ENCODE assay signal across 8 mouse cellular contexts in genomic region chr15:103239130-103239684, GRCm38 (mm10). TPM values are rescaled to one million over a fixed set of nuclear protein-coding genes. Genes with fewer than 3 reads are reported as not detected.
DNase-seq lines count a peak whose midpoint lies in the region; ATAC-seq and TF ChIP-seq lines count a peak whose summit lies in the region.

No protein-coding gene starts in this region.

- 0 out of 2 replicates have a peak, but pooled peaks have one; percentile 21 for TF ChIP-seq POLR2A in bone marrow, adult 2 months (IDR thresholded peaks at IDR 0.05; ENCODE audit: borderline replicate concordance, control insufficient read depth, low read depth, low read length)
- TF ChIP-seq POLR2A in heart, adult 2 months (IDR thresholded peaks at IDR 0.05; ENCODE audit: insufficient read depth, low read depth, low read length) = no peak

- no peaks in the 10 kb centered on the region for H3K4me1 ChIP-seq in bone marrow, adult 2 months (ENCODE audit: control insufficient read depth, insufficient read depth, low read length)
- peaks cover 23% of the 10 kb centered on the region for H3K4me1 ChIP-seq in embryonic facial prominence, embryonic 14.5 days (ENCODE audit: control insufficient read depth, insufficient read depth, low read length)
- peaks cover 2% of the 10 kb centered on the region; the same call in 1 of the 2 replicates for H3K4me1 ChIP-seq in heart, adult 2 months (ENCODE audit: control insufficient read depth, insufficient read depth, low read length)
- peaks cover 27% of the 10 kb centered on the region for H3K4me1 ChIP-seq in limb, embryonic 12.5 days (replicated peaks)
- H3K4me1 ChIP-seq in midbrain, embryonic 14.5 days (ENCODE audit: control insufficient read depth, insufficient read depth, low read length) = peaks cover 27% of the 10 kb centered on the region

- H3K36me3 ChIP-seq in embryonic facial prominence, embryonic 14.5 days (ENCODE audit: control insufficient read depth, insufficient read depth, low read length) = peaks cover 53% of the 10 kb centered on the region
- peaks cover 28% of the 10 kb centered on the region for H3K36me3 ChIP-seq in heart, adult 2 months (ENCODE audit: control insufficient read depth, insufficient read depth, low read length)
- H3K36me3 ChIP-seq in limb, embryonic 12.5 days = peaks cover 51% of the 10 kb centered on the region
- peaks cover 28% of the 10 kb centered on the region for H3K36me3 ChIP-seq in midbrain, embryonic 14.5 days (ENCODE audit: control insufficient read depth, insufficient read depth, low read length)

- peak overlapping the region; percentile 70 for H3K27ac ChIP-seq in bone marrow, adult 2 months (ENCODE audit: control insufficient read depth, insufficient read depth, low read depth, low read length, poor library complexity)
- H3K27ac ChIP-seq in embryonic facial prominence, embryonic 14.5 days (replicated peaks; ENCODE audit: low read depth, low read length) = peak overlapping the region; percentile 97
- H3K27ac ChIP-seq in heart, adult 2 months = peak overlapping the region; percentile 94
- H3K27ac ChIP-seq in limb, embryonic 12.5 days = peak overlapping the region; percentile 95
- peak overlapping the region; percentile 92 for H3K27ac ChIP-seq in midbrain, embryonic 14.5 days (replicated peaks; ENCODE audit: low read depth, low read length)

- peak overlapping the region; percentile 68 for H3K4me3 ChIP-seq in bone marrow, adult 2 months (replicated peaks; ENCODE audit: control insufficient read depth, low read depth, low read length)
- H3K4me3 ChIP-seq in embryonic facial prominence, embryonic 14.5 days (ENCODE audit: low read depth, low read length) = peak overlapping the region; percentile 79
- H3K4me3 ChIP-seq in heart, adult 2 months = peak overlapping the region; percentile 87
- H3K4me3 ChIP-seq in limb, embryonic 12.5 days (replicated peaks) = peak overlapping the region; percentile 65
- H3K4me3 ChIP-seq in midbrain, embryonic 14.5 days (replicated peaks; ENCODE audit: low read depth, low read length) = peak overlapping the region; percentile 59

- H3K9ac ChIP-seq in embryonic facial prominence, embryonic 14.5 days (ENCODE audit: low read depth, low read length) = peak overlapping the region; percentile 92
- peak overlapping the region; percentile 54 for H3K9ac ChIP-seq in heart, adult 2 months (ENCODE audit: low read depth, low read length)
- peak overlapping the region; percentile 63 for H3K9ac ChIP-seq in limb, embryonic 12.5 days (replicated peaks)
- H3K9ac ChIP-seq in midbrain, embryonic 14.5 days (replicated peaks; ENCODE audit: low read length) = peak overlapping the region; percentile 54

- H3K27me3 ChIP-seq in embryonic facial prominence, embryonic 14.5 days (replicated peaks; ENCODE audit: control insufficient read depth, insufficient read depth, low read length) = no peaks in the 10 kb centered on the region
- H3K27me3 ChIP-seq in heart, adult 2 months (ENCODE audit: control insufficient read depth, insufficient read depth, low read length) = no peaks in the 10 kb centered on the region
- no peaks in the 10 kb centered on the region for H3K27me3 ChIP-seq in limb, embryonic 12.5 days
- no peaks in the 10 kb centered on the region for H3K27me3 ChIP-seq in midbrain, embryonic 14.5 days (ENCODE audit: control insufficient read depth, insufficient read depth, low read length)

- intact Hi-C loops in heart, adult 2 months (cut with DNase I) = loop anchor here (2.0 kb wide), 1 partner anchor 18 kb away; no protein-coding TSS in a partner anchor

- DNase-seq in A20 (ENCODE audit: low read depth, low spot score) = peak; percentile 97
- DNase-seq in embryonic facial prominence, embryonic 14.5 days (ENCODE audit: low spot score) = peak; percentile 100
- DNase-seq in heart, adult 2 months = peak; percentile 88 to 94
- DNase-seq in kidney, adult 8-10 months = peak; percentile 93 to 95
- peak; percentile 96 for DNase-seq in midbrain, embryonic 14.5 days
- peak; percentile 78 to 79 for DNase-seq in spleen, adult 18-20 months

- H3K79me2 ChIP-seq in heart, adult 2 months (replicated peaks; ENCODE audit: control insufficient read depth, insufficient read depth, low read length) = no peaks in the 10 kb centered on the region

- ATAC-seq in embryonic facial prominence, embryonic 14.5 days (ENCODE audit: low read depth) = peak; percentile 93
- peak; percentile 92 for ATAC-seq in limb, embryonic 12.5 days (ENCODE audit: insufficient number of reproducible peaks, insufficient read depth, low FRiP score, low TSS enrichment, low read depth)
- ATAC-seq in midbrain, embryonic 14.5 days (ENCODE audit: low FRiP score, low TSS enrichment) = peak; percentile 86

- no peak for TF ChIP-seq CTCF in bone marrow, adult 2 months (IDR thresholded peaks at IDR 0.05; ENCODE audit: control insufficient read depth, insufficient read depth, low read length)
- no peak for TF ChIP-seq CTCF in heart, adult 2 months (IDR thresholded peaks at IDR 0.05)

- H3K9me3 ChIP-seq in embryonic facial prominence, embryonic 14.5 days (ENCODE audit: control insufficient read depth, low read length) = no peaks in the 10 kb centered on the region
- H3K9me3 ChIP-seq in limb, embryonic 12.5 days = 0 out of 2 replicates have a peak, but pooled peaks cover 6% of the 10 kb centered on the region
- H3K9me3 ChIP-seq in midbrain, embryonic 14.5 days (ENCODE audit: control insufficient read depth, low read length) = no peaks in the 10 kb centered on the region

- peak overlapping the region; percentile 63 for H3K4me2 ChIP-seq in embryonic facial prominence, embryonic 14.5 days (ENCODE audit: low read depth, low read length)
- H3K4me2 ChIP-seq in limb, embryonic 12.5 days = peak overlapping the region; percentile 60
- peak overlapping the region; percentile 77 for H3K4me2 ChIP-seq in midbrain, embryonic 14.5 days (ENCODE audit: low read length)

- WGBS in bone marrow, adult 2 months = under 1% methylated on average over 26 of the region's 26 CpGs
- WGBS in embryonic facial prominence, embryonic 14.5 days = 0% methylated on average over 19 of the region's 26 CpGs
- under 1% methylated on average over 26 of the region's 26 CpGs for WGBS in heart, adult 2 months
- WGBS in limb, embryonic 12.5 days = under 1% methylated on average over 26 of the region's 26 CpGs
- under 1% methylated on average over 26 of the region's 26 CpGs for WGBS in midbrain, embryonic 14.5 days

- no peak for TF ChIP-seq EP300 in heart, adult 2 months (IDR thresholded peaks at IDR 0.05; ENCODE audit: insufficient read depth, low read depth, low read length)

RNA-seq across cellular contexts. Expression of gene Cbx5, which starts 0.4 kb away (rescaled TPM):
- 178 and 226 TPM in 2 replicates for polyA plus RNA-seq in bone marrow, adult 2 months (2011; ENCODE audit: insufficient read depth, insufficient read length, low replicate concordance, missing spikeins)
- polyA plus RNA-seq in embryonic facial prominence, embryonic 14.5 days (2014; fragmentation: Nextera tagmentation; extraction: Ambion mirVana) = 112 and 126 TPM in 2 replicates
- total RNA-seq in heart, adult 2 months (2021) = 10 to 100 TPM; 56.5 to 57.0 TPM
- polyA plus RNA-seq in heart, adult 2 months (2012; rRNA removed) = 15.6 and 39.9 TPM in 2 replicates
- polyA plus RNA-seq in limb, embryonic 12.5 days (2016; fragmentation: Nextera tagmentation; extraction: Ambion mirVana) = 201 and 206 TPM in 2 replicates
- polyA plus RNA-seq in midbrain, embryonic 14.5 days (2014; fragmentation: Nextera tagmentation; extraction: Ambion mirVana) = 159 and 177 TPM in 2 replicates

RNA-seq across cellular contexts. Expression of gene Hnrnpa1, which starts 1.0 kb away (rescaled TPM):
- 406 and 641 TPM in 2 replicates for polyA plus RNA-seq in bone marrow, adult 2 months (2011; ENCODE audit: insufficient read depth, insufficient read length, low replicate concordance, missing spikeins)
- polyA plus RNA-seq in embryonic facial prominence, embryonic 14.5 days (2014; fragmentation: Nextera tagmentation; extraction: Ambion mirVana) = 573 and 661 TPM in 2 replicates
- total RNA-seq in heart, adult 2 months (2021) = 100 to 1,000 TPM; 143 to 149 TPM
- 59.4 and 109 TPM in 2 replicates for polyA plus RNA-seq in heart, adult 2 months (2012; rRNA removed)
- polyA plus RNA-seq in limb, embryonic 12.5 days (2016; fragmentation: Nextera tagmentation; extraction: Ambion mirVana) = 1,378 and 1,438 TPM in 2 replicates
- polyA plus RNA-seq in midbrain, embryonic 14.5 days (2014; fragmentation: Nextera tagmentation; extraction: Ambion mirVana) = 764 and 768 TPM in 2 replicates

RNA-seq across cellular contexts. Expression of gene Nfe2, which starts 19.0 kb away (rescaled TPM):
- 218 and 304 TPM in 2 replicates for polyA plus RNA-seq in bone marrow, adult 2 months (2011; ENCODE audit: insufficient read depth, insufficient read length, low replicate concordance, missing spikeins)
- polyA plus RNA-seq in embryonic facial prominence, embryonic 14.5 days (2014; fragmentation: Nextera tagmentation; extraction: Ambion mirVana) = 2.1 and 2.5 TPM in 2 replicates
- 1 to 10 TPM in 1 of 2 experiments, under 1 TPM in 1; 0.86 to 2.0 TPM for total RNA-seq in heart, adult 2 months (2021)
- polyA plus RNA-seq in heart, adult 2 months (2012; rRNA removed) = 1.6 and 1.9 TPM in 2 replicates
- polyA plus RNA-seq in limb, embryonic 12.5 days (2016; fragmentation: Nextera tagmentation; extraction: Ambion mirVana) = 4.6 and 4.7 TPM in 2 replicates
- polyA plus RNA-seq in midbrain, embryonic 14.5 days (2014; fragmentation: Nextera tagmentation; extraction: Ambion mirVana) = 0.49 and 0.62 TPM in 2 replicates

RNA-seq across cellular contexts. Expression of gene Copz1, which starts 33.3 kb away (rescaled TPM):
- polyA plus RNA-seq in bone marrow, adult 2 months (2011; ENCODE audit: insufficient read depth, insufficient read length, low replicate concordance, missing spikeins) = 146 and 155 TPM in 2 replicates
- polyA plus RNA-seq in embryonic facial prominence, embryonic 14.5 days (2014; fragmentation: Nextera tagmentation; extraction: Ambion mirVana) = 274 and 289 TPM in 2 replicates
- total RNA-seq in heart, adult 2 months (2021) = 10 to 100 TPM; 50.2 to 55.2 TPM
- 58.7 and 96.8 TPM in 2 replicates for polyA plus RNA-seq in heart, adult 2 months (2012; rRNA removed)
- polyA plus RNA-seq in limb, embryonic 12.5 days (2016; fragmentation: Nextera tagmentation; extraction: Ambion mirVana) = 252 and 259 TPM in 2 replicates
- 197 and 231 TPM in 2 replicates for polyA plus RNA-seq in midbrain, embryonic 14.5 days (2014; fragmentation: Nextera tagmentation; extraction: Ambion mirVana)

Comparison
In these comparisons a context has a peak if more than half of its experiments do, and no peak if none do; other contexts are left out.
1. Peak in every context shown above with its lines: DNase-seq, ATAC-seq, H3K4me3 ChIP-seq and H3K27ac ChIP-seq.
2. RNA of gene Nfe2, which starts 19.0 kb away (polyA plus RNA-seq): 218 to 304 TPM in bone marrow, adult 2 months; 4.6 to 4.7 TPM in limb, embryonic 12.5 days, 2.1 to 2.5 TPM in embryonic facial prominence, embryonic 14.5 days, 1.6 to 1.9 TPM in heart, adult 2 months and 0.49 to 0.62 TPM in midbrain, embryonic 14.5 days; every median in the first group is over 10 times any median in the second.